Mouse (Mus musculus): Measurements from ENCODE around the gene Prkg1. TPM values are rescaled to one million over a fixed set of nuclear protein-coding genes. Genes with fewer than 3 reads are reported as not detected.

Prkg1 gene
- total and polyA plus RNA-seq, 3 experiments: not detected

DNA sequence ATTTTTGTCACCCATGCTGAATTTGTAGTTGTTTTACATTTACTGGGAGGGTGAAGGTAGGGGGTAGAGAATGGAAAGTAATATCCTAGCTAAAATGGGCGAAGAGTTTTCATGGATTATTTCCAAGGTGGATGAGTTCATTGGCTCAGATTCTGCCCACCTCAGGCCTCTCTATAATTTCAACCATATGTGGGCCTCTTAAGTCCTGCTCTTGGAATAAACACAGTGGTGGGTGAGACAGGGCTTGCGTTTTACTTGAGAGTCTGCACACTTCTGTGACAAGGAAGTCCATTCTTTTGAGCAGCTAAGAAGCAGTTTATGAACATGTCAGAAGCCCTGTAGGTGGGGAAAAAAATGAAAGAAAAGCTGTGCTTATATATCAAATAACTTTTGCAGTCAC lies 250.3 kb downstream of the Prkg1 start:
- Histone ChIP-seq H3K79me2 (ENCODE audit: control insufficient read depth, insufficient read depth, low read length, poor library complexity) (no peaks in the 10 kb centered on the region), H3K27me3 (ENCODE audit: control insufficient read depth in 1 of 2, insufficient read depth in 2 of 2, low read length in 2 of 2) (no peaks in the 10 kb centered on the region), H3K27ac (ENCODE audit: control insufficient read depth, low read depth, low read length) (no peak overlapping the region), H3K9me3 (replicated peaks; ENCODE audit: insufficient read depth, low read length) (no peaks in the 10 kb centered on the region), H3K4me1 (ENCODE audit: control insufficient read depth in 1 of 2, insufficient read depth in 2 of 2, low read length in 2 of 2) (no peaks in the 10 kb centered on the region), H3K9ac (ENCODE audit: control insufficient read depth, low read depth, low read length, poor library complexity, severe bottlenecking) (no peak overlapping the region), H3K4me3 (ENCODE audit: control insufficient read depth in 1 of 2, insufficient read depth in 1 of 2, low read depth in 2 of 2, low read length in 2 of 2) (no peak overlapping the region), H3K36me3 (ENCODE audit: control insufficient read depth in 1 of 2, insufficient read depth in 2 of 2, low read length in 2 of 2) (no peaks in the 10 kb centered on the region)
- TF ChIP-seq SIN3A (IDR thresholded peaks at IDR 0.05; ENCODE audit: low read length): no peak
- no peak for TF ChIP-seq POLR2AphosphoS5 (IDR thresholded peaks at IDR 0.05; ENCODE audit: borderline replicate concordance, low read depth, low read length)
- no peak for TF ChIP-seq ZMIZ1 (IDR thresholded peaks at IDR 0.05; ENCODE audit: low read depth, low read length)
- no peak for TF ChIP-seq ETS1 (IDR thresholded peaks at IDR 0.05; ENCODE audit: low read depth, low read length)
- no peak for TF ChIP-seq USF1 (IDR thresholded peaks at IDR 0.05; ENCODE audit: low read depth, low read length)
- no peak for DNase-seq (ENCODE audit: low read depth, low spot score)

DNA sequence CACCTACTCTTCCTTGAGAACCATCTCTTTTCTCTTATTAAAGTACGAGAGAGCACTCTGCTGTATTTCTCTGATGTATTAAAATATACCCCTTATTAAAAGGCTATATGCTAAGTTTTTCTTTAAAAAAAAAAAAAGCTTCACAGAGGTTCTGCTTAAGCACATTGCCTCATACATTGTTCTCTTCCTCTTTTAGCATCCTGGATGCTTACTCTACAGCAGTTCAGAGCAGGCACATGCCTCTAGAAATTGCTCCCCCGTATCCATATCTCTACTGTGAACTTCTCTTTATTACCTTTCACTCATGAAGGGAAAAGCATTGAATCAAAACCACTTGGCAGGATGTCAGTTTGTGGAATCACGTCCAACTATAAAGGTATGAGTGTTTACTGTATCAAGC lies 257.0 kb downstream of the Prkg1 start:
- H3K27me3 ChIP-seq (ENCODE audit: control insufficient read depth in 1 of 2, insufficient read depth in 2 of 2, low read length in 2 of 2): no peaks in the 10 kb centered on the region
- no peak for DNase-seq (ENCODE audit: low read depth, low spot score)
- H3K9me3 ChIP-seq (replicated peaks; ENCODE audit: insufficient read depth, low read length): no peaks in the 10 kb centered on the region
- no peaks in the 10 kb centered on the region for H3K36me3 ChIP-seq (ENCODE audit: control insufficient read depth in 1 of 2, insufficient read depth in 2 of 2, low read length in 2 of 2)
- H3K4me1 ChIP-seq (ENCODE audit: control insufficient read depth in 1 of 2, insufficient read depth in 2 of 2, low read length in 2 of 2): no peaks in the 10 kb centered on the region
- H3K79me2 ChIP-seq (ENCODE audit: control insufficient read depth, insufficient read depth, low read length, poor library complexity): no peaks in the 10 kb centered on the region
- H3K27ac ChIP-seq (ENCODE audit: control insufficient read depth, low read depth, low read length): no peak overlapping the region
- H3K9ac ChIP-seq (ENCODE audit: control insufficient read depth, low read depth, low read length, poor library complexity, severe bottlenecking): no peak overlapping the region
- H3K4me3 ChIP-seq (ENCODE audit: control insufficient read depth in 1 of 2, insufficient read depth in 1 of 2, low read depth in 2 of 2, low read length in 2 of 2): no peak overlapping the region
- TF ChIP-seq ZKSCAN1 (IDR thresholded peaks at IDR 0.05; ENCODE audit: low read depth, low read length) (no peak), TCF12 (IDR thresholded peaks at IDR 0.05; ENCODE audit: low read depth, low read length) (no peak), BHLHE40 (IDR thresholded peaks at IDR 0.05; ENCODE audit: borderline replicate concordance, low read depth, low read length) (no peak), ELF1 (IDR thresholded peaks at IDR 0.05; ENCODE audit: low read depth, low read length) (no peak), SIN3A (IDR thresholded peaks at IDR 0.05; ENCODE audit: low read length) (no peak), TBP (IDR thresholded peaks at IDR 0.05; ENCODE audit: low read depth, low read length) (no peak), MAFK (IDR thresholded peaks at IDR 0.05; ENCODE audit: borderline replicate concordance, low read depth, low read length) (no peak), USF2 (IDR thresholded peaks at IDR 0.05; ENCODE audit: borderline replicate concordance in 1 of 2, insufficient read depth in 1 of 2, low read depth in 1 of 2, low read length in 2 of 2) (no peak), HCFC1 (IDR thresholded peaks at IDR 0.05; ENCODE audit: low read depth, low read length) (no peak), ZC3H11A (IDR thresholded peaks at IDR 0.05; ENCODE audit: low read depth, low read length) (no peak), GATA1 (IDR thresholded peaks at IDR 0.05; ENCODE audit: low read depth, low read length) (no peak), POLR2AphosphoS5 (IDR thresholded peaks at IDR 0.05; ENCODE audit: borderline replicate concordance, low read depth, low read length) (no peak), USF1 (IDR thresholded peaks at IDR 0.05; ENCODE audit: low read depth, low read length) (no peak), GABPA (IDR thresholded peaks at IDR 0.05; ENCODE audit: low read depth, low read length) (no peak), RCOR1 (IDR thresholded peaks at IDR 0.05; ENCODE audit: low read depth, low read length) (no peak)

All from MEL (cell line).